Mouse (Mus musculus): Measurements from ENCODE around the gene Ets1.

Ets1 gene

DNA sequence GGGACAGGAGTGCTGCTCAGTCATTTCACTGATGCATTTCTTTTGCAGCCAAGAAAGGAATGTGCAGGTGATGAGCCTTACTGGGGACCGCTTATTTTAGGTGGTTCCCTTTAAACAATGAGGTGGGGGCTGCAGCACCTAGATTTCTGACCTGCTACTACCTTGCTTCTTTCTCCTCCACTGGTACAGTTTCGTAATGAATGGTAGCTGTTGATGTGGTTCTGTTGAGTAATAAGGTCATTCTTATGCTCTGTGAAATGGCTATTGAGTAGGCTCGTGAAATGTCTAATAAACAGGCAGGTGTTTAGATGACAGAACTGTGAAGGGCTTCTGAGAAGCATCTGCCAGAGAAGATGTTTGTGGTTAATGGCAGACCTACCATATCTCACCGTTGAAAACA is 25.5 kb downstream of the Ets1 start:
- DNase-seq (ENCODE audit: extremely low read depth, low read depth, low spot score), result no peak

DNA sequence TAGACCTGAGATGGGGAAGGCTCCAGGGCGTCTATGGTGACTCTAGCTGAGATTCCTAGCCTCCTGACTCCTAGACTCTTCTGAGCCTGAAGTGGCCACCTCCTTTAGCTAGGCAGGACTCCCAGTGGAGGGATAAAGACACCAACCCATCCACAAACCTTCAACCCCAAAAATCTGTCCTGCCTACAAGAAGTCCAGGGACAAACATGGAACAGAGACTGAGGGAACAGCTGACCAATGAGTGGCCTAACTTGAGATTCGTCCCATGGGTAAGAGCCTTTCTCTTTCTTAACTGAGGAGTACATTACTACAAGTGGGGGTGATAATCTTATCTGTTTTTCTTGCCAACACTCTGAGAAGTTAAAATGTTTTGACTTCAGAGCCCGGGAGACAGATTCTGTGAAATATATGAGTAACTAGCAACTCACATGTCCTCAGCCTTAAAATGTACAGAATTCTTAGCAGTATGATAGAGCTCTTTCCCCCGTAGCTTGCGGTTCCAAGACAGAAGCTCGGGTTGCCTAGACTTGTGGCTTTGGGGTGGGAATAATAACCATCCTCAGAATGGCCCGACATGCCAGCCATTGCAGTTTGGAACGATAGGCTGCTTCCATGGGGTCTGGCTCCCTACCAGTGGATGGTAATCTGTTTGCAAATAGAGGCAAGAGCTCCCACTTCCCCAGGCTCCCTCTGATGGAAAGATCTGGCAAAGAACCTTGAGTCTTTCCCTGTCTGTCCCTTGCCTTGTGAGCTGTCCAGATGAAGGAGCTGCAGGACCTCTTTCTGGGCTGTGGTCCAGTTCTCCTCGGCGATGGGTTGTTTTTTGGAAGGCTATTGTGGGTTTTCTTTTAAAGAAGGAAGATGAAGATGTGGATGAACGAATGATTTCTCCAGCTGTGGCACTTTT is 30.8 kb downstream of the Ets1 start:
- DNase-seq (ENCODE audit: extremely low read depth, low read depth, low spot score), result no peak

DNA sequence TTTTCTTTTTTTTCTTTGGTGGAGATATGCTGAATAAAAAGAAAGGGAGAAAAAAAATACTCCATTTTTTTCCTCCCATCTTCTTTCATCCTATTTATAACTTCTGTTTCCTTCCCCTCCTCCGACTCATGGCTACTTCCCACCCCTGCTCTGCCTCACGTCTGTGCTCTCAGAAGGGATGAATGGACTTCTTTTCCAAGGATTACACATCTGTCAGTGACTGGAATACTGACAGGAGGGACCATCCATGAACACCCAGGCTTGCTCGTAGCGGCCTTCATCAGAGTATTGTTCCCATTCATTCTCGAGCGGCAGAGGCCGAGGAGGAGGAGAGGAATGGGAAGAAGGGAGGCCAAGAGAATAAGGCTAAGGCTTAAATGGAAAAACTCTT is 31.5 kb downstream of the Ets1 start:
- DNase-seq (ENCODE audit: extremely low read depth, low read depth, low spot score), result no peak

DNA sequence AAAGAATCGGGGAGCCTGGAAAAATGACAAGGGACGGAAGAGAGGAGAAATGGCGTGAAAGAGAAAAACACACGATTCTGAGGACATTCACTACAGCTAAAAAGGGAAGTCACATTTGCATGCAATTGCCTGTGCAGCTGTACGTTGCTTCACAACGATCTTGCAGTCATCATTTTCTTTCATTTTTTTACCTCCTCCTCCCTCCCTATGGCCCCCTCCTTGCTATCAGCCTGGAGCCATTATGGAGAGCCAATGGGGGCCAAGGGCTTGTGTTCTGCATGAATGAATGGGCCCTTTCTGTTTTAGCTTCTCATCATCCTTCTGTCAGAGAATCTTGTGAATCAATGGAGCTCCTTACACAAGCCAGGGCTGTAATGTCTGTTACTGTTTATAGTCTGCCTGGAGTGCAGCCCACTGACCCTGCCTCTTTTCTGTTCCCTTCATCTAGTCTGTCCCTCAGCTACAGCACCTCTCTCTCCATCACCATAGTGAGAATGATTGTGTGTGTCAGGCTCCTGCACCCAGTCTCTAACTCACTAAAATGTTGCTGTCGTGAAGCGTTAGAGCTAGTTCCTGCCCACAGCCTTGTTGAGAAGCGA is 32.2 kb downstream of the Ets1 start:
- DNase-seq (ENCODE audit: extremely low read depth, low read depth, low spot score), result no peak

DNA sequence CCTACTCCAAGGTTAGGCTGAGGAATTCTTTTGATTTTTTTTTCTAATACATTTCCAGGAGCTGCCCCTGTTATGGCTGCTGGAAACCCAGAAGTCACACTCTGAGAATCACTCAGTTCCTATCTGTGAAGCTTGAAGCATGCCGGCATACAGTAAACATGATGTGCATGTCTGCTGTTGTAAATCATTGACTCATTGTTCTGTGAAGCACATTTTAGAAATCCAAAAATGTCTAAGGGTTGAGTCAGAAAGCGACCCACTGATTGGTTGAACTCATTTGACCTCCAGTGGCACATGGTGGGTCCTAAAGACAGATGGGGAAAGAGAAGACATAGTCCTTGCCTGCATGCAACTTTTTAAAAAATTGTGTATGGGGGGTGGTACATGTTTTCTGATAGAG is 33.4 kb downstream of the Ets1 start:
- DNase-seq (ENCODE audit: extremely low read depth, low read depth, low spot score), result no peak

DNA sequence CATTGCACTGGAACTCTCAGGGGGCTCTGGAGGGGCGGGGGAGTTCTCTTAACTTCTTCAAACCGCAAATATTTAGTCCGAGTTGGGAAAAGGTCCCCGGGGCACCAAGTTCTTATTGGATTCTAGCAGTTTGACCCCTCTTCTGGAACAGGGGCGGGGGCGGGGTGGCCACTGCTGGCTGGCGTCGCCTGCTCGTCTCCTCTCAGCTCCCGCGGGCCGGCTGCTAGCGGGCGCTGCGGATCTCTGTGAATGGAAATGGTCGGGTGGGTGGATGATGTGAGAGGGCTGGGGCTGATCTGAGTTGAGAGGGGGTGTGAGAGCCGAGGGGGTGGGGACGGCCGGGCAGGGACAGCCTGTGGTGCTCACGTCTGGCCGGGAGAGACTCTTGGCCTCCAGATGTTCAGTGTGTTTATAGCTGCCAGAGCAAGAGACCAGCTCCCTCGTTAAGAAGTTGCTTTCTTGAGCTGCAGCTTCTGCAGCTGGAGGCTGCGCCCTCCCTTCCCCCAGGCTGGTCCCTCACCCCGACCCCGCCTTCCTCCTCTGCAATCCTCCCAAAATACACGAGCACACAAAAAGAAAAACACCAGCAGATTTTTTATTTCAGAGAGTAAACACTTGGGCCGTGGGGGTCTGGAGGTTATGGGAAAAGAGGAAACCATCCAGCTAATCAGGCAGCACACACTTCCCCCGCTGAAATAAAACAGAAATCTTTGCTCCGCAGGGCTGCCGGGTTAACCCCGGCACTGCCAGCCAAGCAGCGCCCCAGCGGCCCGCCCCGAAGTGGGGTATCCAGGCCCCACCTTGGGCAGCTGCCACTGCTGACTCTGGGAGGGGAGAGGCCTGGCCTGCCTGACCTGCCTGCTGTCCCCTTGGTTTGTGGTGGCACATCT is 36.2 kb downstream of the Ets1 start:
- DNase-seq (ENCODE audit: extremely low read depth, low read depth, low spot score), result no peak

DNA sequence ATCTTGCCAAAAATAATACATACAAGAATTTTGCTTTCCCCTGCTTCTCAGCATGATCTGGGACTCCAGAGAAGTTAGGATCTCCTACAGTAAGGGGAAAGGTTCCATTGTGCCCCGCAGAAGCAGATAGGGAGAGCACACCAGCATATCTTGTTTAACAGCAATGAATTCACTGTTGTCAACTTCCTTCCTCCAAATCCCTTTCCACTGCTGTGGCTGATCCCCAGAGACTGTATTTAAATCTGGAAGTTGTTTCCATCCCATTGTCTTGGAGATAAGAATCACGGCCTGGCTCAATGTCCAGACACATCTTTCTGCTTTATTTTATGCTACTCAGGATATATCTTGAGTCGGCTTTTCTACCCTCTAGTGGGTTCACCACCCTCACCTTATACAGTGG is 37.9 kb downstream of the Ets1 start:
- no peak for DNase-seq (ENCODE audit: extremely low read depth, low read depth, low spot score)

DNA sequence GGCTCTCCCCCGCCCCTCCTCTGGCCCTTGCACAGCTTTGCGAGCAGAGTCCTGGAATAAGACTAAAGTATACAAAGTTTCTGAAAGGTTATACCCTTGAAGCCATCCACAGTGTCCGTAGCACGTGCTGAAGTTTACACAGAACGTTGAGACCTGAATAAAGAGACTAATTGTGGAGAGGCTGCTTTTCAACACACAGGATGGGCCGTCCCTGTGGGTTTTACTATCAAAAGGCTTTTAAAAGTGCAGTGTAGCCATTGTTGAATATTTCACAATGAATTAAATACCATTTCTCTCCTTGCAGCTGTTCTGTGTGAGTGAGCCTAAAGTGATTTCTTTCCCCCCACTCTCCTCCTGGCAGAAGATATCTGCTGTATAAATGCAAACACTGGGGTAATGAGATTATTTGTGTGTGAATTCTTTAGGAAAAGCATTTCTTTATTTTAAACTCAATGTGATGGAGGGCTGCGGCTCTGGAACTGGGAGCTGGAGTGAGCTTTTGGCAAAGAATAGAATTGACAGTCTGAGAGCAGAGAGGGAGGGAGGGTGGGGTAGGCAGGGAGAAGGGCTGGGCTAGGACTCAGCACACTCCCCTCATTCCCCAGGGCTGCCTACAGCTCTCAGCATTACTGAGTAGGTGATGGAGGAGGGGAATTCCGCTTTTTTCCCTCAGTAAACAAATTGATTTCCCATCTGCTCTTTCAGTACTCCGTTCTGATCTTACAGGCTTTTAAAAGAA is 39.8 kb downstream of the Ets1 start:
- no peak for DNase-seq (ENCODE audit: extremely low read depth, low read depth, low spot score)

DNA sequence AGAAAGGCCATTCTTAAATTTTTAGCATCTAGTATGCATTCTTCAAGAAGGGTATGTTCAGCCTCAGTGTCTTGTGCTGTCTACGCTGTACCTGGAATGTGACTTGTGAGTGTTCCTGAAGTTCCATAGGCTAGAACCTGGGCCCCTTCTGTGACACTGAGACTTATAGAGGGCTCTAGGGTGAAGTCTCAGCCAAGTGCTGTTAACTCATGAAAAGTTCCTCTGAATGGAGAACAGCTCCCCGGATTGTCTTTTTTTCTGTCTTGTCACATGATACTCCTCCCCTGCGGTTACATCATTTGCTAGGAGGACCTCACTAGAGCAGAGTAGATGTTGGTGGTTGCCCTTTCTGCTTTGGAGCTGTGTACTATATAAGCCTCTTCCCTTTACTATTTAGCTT is 40.5 kb downstream of the Ets1 start:
- no peak for DNase-seq (ENCODE audit: extremely low read depth, low read depth, low spot score)

DNA sequence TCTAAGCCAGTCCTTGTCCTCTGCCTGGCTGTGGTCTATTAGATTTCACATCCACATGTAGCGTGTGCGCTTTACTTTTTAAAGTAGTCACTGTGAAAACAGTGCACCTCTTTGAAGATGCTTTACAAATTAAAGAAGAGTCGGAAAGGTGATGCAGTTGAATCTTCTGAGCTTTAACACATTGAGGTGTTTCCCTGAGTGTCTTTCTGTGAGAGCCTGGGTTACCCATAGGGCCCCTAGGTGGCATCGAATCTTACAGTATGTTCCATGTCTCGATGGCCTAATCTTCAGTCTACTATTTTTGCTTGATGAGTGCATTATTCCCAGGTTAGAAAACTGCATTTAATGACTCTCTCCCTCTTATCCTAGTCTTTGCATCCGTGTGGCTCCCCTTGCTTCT is 41.6 kb downstream of the Ets1 start:
- no peak for DNase-seq (ENCODE audit: extremely low read depth, low read depth, low spot score)

DNA sequence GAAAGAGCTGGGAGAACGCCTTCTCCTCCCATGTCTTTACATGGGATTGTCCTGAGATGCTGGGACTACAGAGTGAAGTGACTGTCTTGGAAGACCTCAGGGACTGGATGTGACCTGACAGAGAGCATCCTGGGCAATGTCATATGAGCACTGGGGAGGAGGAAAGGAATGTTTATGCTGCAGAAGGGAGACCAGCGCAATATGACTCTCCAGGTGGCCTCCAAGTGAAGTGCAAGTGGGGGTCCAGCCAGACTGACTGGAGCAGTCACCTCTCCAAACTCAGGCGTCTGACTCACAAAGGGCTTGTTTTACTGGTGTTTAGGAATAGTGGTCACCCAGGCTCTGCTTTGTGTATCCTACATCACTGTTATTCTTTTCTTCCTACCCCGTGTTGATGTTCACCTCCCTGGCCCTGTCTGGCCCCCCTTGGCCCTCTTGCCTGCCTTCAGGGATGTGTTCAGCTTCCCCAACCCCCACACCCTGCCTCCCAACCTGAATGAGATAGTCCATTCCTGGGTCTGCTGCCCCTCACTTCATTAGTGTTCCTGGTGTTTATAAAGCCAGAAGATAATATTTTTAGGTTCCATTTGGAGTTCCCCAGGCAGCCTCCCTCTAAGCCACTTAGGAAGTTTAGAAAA is 42.2 kb downstream of the Ets1 start:
- DNase-seq (ENCODE audit: extremely low read depth, low read depth, low spot score), result no peak

DNA sequence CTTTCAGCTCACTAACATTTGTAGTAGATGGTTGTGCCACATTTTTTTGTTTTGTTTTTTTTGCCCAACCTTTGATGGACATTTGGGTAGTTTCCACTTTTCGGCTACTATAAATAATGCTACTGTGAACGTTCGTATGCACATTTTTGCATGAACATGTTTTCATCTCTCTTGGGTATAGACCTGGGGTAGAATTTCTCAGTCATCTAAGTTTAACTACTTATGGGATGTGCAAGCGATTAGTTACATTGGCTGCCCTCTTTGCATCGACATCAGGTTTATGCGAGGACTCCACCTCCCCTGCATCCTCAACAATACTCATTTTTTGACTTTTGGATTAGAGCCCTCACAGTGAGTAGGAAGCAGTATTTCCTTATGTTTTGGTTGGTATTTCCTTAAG is 43.5 kb downstream of the Ets1 start:
- DNase-seq (ENCODE audit: extremely low read depth, low read depth, low spot score), result no peak

DNA sequence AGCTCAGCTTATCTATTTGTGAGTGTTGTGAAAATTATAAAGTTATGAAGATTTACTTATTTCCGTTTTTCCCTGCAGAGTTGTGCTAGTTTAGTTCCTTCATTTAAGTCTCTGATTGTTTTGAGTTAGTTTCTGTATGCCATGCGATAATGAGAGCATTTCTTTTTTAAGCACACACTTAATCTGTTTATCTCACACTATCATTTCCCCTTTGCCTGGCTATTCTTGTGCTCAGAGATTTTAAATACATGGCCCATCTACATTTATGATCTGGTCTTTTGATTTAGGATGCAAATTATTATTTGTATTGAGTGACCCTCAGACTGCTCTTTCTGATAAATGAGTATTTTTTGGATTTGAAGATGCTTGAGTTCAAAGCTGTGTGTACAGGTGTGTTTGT is 44.2 kb downstream of the Ets1 start:
- no peak for DNase-seq (ENCODE audit: extremely low read depth, low read depth, low spot score)

DNA sequence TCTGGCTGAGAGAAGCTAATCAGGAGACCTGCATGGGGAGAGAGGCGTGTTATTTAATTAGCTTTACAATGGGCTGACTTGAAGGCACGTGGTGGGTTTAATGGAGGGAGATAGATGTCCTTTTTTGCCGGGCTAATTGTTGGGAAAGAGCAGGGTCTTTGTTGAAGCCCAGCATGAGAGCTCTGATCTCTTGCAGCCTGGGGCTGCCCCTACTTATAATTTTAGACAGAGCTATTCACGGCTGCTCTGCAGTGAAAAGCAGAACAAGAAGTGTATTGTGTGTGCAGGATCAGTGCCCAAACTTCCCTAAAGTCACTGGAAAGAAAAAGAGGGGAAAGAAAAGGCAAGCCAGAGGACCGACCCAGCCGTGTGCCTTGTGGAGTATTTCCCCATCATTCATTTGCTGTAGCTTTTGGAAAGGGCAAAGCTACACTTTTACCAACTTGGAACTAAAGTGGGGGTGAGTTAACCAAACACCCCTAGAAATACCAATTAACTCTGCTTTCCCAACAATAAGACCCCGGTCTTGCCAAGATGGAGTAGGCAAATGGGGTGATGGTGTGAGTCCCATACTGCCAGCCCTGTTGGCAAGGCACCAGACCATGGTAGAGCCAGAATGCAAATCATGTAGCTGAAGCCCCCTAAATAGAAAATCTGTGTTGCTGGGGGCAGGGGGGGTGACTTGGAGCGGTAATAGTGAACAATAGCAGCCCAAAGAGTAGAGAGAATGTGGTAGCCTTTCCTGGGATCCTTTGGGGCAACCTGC is 50.0 kb downstream of the Ets1 start:
- no peak for DNase-seq (ENCODE audit: extremely low read depth, low read depth, low spot score)

DNA sequence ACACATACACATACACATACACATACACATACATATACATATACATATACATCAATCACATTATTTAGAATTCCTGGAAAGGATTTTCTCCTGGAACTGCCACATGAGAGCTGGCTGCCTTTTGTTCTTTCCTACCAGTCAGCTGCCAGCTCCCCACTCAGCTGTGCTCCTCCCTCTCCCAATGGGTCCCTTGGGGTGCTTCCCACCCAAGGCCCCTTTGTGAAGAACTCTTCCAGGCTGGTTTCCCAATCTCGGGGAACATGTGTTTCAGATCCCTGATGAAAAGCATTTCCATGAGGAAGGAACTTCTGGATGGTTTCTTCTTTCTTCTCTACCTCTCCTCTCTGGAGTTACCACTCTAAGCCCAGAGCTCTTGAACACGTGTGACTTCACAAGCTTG is 52.3 kb downstream of the Ets1 start:
- no peak for DNase-seq (ENCODE audit: extremely low read depth, low read depth, low spot score)

DNA sequence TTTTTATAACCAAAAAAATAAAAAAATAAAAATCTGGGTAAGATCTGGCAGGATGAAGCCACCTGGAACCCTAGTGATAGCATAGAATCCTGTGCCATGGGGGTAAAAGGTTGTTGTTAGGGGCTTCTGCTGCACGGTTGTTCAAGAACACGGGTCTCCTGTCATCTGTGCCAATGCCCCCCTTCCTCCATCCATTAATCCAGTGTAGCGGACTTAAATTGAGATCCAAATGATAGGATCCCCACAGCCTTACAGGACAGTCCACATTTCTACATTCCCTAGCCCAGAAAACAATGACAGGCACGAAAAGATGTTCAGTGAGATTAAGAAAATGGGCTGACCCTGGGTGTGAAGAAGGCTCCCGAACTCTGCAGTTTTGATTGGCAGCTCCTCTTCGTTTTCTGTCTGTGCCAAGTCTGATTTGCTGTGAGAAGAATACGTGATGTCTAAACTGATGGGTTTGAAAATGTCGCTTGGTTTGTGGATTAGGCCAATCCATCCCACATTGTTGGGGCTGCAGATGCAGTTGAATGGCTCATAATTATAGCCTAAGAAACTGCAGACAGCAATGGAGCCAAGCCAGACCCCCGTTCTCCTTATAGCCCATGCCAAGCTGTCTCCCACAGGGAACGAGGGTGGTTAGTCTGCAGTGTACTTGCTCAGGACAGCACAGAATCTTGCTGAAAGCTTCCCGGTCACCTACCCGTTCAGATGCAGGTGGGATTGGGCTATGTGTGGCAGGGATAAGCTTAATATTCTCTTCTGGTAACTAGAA is 55.3 kb downstream of the Ets1 start:
- no peak for DNase-seq (ENCODE audit: extremely low read depth, low read depth, low spot score)

DNA sequence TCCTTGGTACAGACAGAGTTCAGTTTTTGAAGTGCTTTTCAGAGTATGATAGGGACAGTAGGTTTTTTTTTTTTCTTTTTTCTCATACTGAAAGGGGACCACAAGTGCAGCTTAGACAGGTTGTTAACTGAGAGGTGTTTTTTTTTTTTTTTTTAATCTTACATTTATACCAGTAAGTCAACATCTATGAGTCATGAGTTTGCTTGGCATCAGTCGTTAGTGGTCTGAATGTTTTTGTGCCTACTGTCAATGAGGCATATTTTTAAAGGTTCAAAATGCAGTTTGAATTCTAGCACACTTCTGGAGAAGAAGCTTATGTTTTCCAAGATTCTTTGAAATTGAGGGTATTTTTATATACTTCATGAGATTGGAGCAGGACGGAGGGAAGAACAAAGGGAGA is 56.9 kb downstream of the Ets1 start:
- DNase-seq (ENCODE audit: extremely low read depth, low read depth, low spot score), result no peak

DNA sequence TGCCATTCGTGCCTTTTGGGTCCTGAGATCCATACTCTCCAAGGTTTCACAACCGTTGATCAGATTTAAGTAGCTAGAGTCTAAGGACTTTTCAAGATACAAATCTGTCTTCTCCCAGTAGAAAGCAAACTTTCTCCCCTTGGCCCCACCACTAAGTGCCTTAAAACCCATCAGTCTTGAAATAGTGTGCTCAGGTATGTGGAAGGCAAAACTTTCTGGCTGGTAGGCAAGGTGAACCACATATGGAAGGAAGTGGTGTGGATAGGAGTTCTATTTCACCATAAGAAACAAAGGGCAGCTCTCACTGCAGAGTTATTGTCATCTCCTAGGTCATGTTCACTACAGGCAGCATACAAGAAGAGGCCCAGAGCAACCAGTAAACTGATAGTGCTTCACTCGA is 57.4 kb downstream of the Ets1 start:
- no peak for DNase-seq (ENCODE audit: extremely low read depth, low read depth, low spot score)
